Mouse (Mus musculus): ENCODE results near the gene Tpi1. TPM values are rescaled to one million over a fixed set of nuclear protein-coding genes. Genes with fewer than 3 reads are reported as not detected.
A peak's percentile ranks its signal among the peaks of the same experiment; 100 is the strongest.

The Tpi1 gene
- polyA plus RNA-seq (2016; fragmentation: Nextera tagmentation; extraction: Ambion mirVana): 630 and 674 TPM in 2 replicates

DNA sequence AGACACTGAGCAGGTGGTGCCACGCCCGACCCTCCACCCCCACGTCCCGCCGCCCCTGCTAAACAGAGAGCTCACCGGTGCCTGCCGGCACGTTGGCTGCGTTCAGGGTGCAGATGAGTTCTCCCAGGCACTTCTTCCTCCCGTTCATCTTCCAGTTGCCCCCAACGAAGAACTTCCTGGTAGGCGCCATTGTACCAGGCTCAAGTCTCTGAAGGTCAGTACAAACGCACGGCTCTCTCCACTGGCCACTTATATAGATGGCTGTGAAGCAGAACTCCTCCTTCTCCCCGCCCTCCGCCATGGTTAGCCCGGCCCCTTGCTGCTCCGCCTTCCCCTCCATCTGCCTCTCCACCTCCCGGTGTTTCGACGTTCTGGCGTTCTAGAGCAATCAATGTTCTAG, at the start of gene Tpi1:
TSS of gene Tpi1 (minus strand) at position 364 of the 400 bp plus-strand sequence.
- Histone ChIP-seq H3K36me3 (peaks cover 72% of the 10 kb centered on the region), H3K27ac (peak within 1 kb of the TSS; percentile 91), H3K4me2 (peak within 1 kb of the TSS; percentile 94), H3K4me3 (peak within 1 kb of the TSS; percentile 85), H3K9me3 (replicated peaks) (no peaks in the 10 kb centered on the region), H3K9ac (peak within 1 kb of the TSS; percentile 90), H3K4me1 (peaks cover 58% of the 10 kb centered on the region), H3K27me3 (replicated peaks) (no peaks in the 10 kb centered on the region)
- WGBS (ENCODE audit: insufficient replicate concordance): under 1% methylated on average over 22 of the region's 22 CpGs
- peak; percentile 84 for ATAC-seq

DNA sequence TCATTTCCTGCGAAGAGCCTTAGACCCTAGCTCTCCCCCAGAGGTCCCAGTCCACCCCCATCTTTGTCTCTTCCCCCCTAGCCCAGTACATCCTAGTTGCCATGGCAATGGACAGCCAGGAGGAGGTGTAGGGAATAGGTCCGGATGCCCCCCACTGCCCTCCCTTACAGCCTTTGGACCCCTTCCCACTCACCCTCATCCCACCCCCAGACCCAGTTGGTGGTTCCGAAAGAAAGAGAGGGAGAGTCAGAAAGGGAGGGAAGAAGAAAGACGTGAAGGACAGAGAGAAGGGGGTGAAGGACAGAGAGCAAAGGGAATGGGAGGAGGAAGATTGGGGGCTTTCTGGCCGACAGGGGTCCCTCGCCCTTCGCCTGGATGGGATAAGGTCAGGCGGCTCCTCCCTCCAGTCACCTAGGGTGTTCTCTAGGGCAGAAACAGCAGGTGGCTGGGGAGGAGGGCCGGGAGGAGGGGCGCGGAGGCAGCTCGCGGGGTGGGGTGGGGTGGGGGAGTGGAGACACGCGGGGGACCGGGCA, 49.1 kb upstream of the Tpi1 start:
- no peaks in the 10 kb centered on the region for H3K36me3 ChIP-seq
- H3K27me3 ChIP-seq (replicated peaks): peaks cover 91% of the 10 kb centered on the region
- ATAC-seq: peak; percentile 12; the same call in 1 of the 2 replicates
- WGBS (ENCODE audit: insufficient replicate concordance): 4% methylated on average over 10 of the region's 16 CpGs
- H3K27ac ChIP-seq: no peak overlapping the region
- no peaks in the 10 kb centered on the region for H3K9me3 ChIP-seq (replicated peaks)
- H3K4me3 ChIP-seq: peak overlapping the region; percentile 48
- H3K4me1 ChIP-seq: peaks cover 17% of the 10 kb centered on the region
- H3K4me2 ChIP-seq: peak overlapping the region; percentile 72
- no peak overlapping the region; the same call in 1 of the 2 replicates for H3K9ac ChIP-seq

DNA sequence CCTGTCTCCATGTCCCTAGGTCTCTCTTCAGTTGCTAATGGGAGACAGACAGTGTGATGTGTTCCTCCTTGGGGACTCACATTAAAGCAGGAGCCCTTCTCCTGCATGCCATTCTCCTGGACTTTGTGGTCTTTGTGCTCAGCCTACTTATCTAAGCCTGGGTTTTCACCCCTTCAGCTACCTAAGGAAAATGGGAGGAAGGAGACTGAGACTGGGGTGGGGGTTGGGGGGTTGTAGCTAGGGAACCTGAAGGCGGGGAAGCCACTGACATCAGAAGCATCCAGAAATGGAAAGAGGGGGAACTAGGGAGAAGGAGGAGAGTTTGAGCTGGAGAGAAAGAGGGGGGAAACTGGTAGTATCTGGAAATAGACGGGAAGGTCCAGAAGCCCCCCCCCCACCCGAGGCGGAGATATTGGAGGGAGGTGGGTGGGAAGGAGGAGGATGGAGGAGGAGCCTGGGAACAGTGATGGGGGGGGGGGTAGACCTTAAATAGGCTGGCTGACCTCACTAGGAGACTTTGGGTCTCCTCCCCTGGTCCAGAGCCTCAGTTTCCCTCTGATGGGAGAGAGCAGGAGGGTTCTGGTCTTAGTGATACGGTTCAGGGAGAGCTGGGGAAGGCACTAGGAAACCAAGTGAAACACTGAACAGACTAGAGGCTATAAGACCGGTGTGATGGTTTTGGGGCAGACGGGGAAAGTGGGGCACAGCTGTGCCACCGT, 48.5 kb upstream of the Tpi1 start:
- Histone ChIP-seq H3K27ac (no peak overlapping the region), H3K4me3 (no peak overlapping the region), H3K9me3 (replicated peaks) (no peaks in the 10 kb centered on the region), H3K27me3 (replicated peaks) (peaks cover 97% of the 10 kb centered on the region), H3K9ac (no peak overlapping the region), H3K36me3 (no peaks in the 10 kb centered on the region), H3K4me1 (peaks cover 17% of the 10 kb centered on the region), H3K4me2 (peak overlapping the region; percentile 72; the same call in 1 of the 2 replicates)
- no peak for ATAC-seq
- 17% methylated on average over 8 of the region's 8 CpGs for WGBS (ENCODE audit: insufficient replicate concordance)

DNA sequence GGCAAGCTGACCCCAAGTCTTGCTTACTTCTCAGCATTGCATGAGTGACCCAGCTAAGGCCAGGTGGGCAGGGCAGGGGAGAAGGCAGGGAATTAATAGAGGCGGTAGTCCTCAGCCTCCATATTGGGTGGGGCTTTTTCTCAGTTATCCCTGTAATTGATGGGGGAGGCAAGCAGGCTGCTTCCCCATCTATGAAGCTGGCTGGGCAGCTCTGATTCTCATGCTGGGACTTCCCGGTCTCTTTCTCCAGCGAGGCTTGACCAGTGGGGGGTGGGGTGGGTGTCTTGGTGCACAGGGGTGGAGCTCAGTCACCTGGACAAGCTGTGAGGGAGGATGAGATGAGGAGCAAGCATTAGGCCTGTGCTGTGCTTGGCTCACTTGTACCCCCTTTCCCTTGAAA, 47.7 kb upstream of the Tpi1 start:
- H3K27me3 ChIP-seq (replicated peaks): peaks cover 100% of the 10 kb centered on the region

DNA sequence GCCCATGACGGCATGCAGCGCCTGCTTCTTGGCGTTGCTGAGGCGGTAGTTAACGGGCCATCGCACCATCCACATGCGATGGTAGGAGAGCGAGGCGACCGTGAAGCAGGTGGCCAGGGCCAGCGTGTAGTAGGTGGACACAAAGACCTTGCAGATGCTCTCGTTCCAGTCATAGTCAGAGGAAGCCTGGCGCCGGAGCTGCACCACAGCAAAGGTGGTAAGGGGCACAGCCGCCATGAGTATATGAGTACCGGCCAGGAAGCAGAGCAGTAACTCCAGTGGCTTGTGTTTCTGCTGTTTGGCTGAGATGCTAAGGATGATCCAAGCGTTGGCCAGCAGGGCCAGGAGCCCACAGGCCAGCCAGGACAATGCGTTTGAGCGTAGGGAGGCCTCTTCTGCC, 47.2 kb upstream of the Tpi1 start:
- WGBS (ENCODE audit: insufficient replicate concordance): 67% methylated on average over 19 of the region's 19 CpGs
- Histone ChIP-seq H3K27ac (no peak overlapping the region), H3K9ac (no peak overlapping the region), H3K4me3 (no peak overlapping the region), H3K27me3 (replicated peaks) (peaks cover 100% of the 10 kb centered on the region), H3K4me1 (peaks cover 29% of the 10 kb centered on the region), H3K4me2 (no peak overlapping the region), H3K36me3 (no peaks in the 10 kb centered on the region), H3K9me3 (replicated peaks) (no peaks in the 10 kb centered on the region)
- no peak for ATAC-seq

More for the DNA sequence above, 47.7 kb upstream of the Tpi1 start:
- Histone ChIP-seq H3K9me3 (replicated peaks) (no peaks in the 10 kb centered on the region), H3K4me2 (no peak overlapping the region), H3K27ac (no peak overlapping the region), H3K4me3 (no peak overlapping the region), H3K36me3 (no peaks in the 10 kb centered on the region), H3K9ac (no peak overlapping the region), H3K4me1 (peaks cover 24% of the 10 kb centered on the region)
- no peak for ATAC-seq
- WGBS (ENCODE audit: insufficient replicate concordance): 31% methylated on average over 3 of the region's 3 CpGs

DNA sequence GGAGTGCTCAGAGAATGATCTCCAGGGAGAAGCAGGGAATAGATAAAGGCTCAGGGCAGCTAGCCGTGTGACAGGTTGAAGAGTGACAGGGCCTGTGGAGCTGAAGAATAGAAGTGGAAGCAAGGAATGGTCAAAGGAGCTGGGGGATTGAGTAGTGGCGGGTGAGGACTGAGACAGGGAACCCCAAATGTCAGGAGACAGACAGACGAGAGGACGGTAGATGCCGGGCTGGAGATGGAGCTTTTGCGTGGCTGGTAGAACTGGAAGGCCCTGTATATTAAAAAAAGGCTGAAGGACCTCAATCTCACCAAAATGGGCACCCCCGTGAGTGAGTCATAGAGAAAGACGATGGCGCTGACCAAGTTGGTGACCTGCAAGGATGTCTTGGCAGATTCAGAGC, 46.4 kb upstream of the Tpi1 start:
- H3K4me1 ChIP-seq: peaks cover 30% of the 10 kb centered on the region
- H3K27me3 ChIP-seq (replicated peaks): peaks cover 100% of the 10 kb centered on the region
- no peak overlapping the region for H3K27ac ChIP-seq

DNA sequence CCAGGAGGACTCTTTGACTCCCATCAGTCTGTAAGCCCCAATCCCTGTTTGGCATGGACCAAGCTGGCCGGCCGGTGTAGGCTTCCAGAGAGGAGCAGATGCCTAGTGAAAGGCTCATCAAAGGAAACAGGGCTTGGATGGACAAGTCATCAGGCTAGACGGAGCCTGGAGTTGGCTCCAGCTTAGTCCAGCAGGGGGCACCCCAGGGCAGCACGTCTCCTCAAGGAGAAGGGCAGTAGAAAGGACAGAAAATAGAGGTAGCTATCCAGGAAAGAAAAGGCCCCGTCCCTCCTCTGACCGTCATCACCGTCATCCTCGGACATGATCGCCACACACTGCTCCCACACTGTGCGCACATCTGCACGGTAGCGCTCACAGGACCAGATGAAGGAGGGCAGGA, 45.6 kb upstream of the Tpi1 start:
- Histone ChIP-seq H3K9ac (no peak overlapping the region), H3K27me3 (replicated peaks) (peaks cover 100% of the 10 kb centered on the region), H3K36me3 (no peaks in the 10 kb centered on the region), H3K27ac (no peak overlapping the region), H3K4me3 (no peak overlapping the region), H3K4me1 (peaks cover 30% of the 10 kb centered on the region), H3K9me3 (replicated peaks) (no peaks in the 10 kb centered on the region), H3K4me2 (no peak overlapping the region)
- 4% methylated on average over 12 of the region's 12 CpGs for WGBS (ENCODE audit: insufficient replicate concordance)
- ATAC-seq: peak; percentile 19; the same call in 1 of the 2 replicates

More for the DNA sequence above, 46.4 kb upstream of the Tpi1 start:
- Histone ChIP-seq H3K4me2 (no peak overlapping the region), H3K9ac (no peak overlapping the region), H3K4me3 (no peak overlapping the region), H3K9me3 (replicated peaks) (no peaks in the 10 kb centered on the region), H3K36me3 (no peaks in the 10 kb centered on the region)
- 76% methylated on average over 9 of the region's 9 CpGs for WGBS (ENCODE audit: insufficient replicate concordance)
- ATAC-seq: no peak

DNA sequence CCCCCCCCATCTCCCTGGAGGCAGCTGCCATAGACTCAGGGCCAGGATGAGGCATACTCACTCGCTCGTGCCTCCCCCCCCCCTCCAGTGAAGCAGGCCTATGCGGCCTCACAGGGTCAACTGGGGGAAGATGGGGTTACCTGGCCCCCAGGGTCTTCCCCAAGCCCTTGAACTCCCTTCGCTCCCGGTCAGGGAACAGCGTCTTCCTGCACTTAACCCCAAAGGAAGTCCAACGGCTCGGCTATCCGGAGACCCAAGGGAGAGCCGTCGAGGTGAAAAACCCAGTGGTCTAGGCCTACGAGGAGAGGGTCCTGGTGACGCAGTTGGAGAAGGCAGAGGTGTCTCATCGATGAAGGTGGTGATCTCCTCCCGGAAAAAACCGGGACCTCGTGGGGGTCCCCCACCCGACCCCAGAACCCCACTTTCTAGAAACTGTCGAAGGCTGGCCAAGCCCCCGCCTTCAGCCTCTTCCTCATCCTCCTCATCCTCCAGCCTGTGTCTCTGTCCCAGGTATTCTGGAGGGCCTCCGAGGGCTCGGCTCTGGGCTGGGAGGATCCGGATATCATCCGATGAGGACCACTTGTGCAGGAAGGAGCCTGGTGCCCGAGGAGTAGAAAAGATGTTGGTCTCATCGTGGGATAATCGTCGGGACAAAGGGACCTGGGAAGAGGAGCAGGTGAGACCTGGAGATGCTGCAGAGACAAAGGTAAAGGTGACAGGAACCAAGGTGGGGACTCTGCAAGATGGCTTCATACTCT, 44.6 kb upstream of the Tpi1 start:
- peaks cover 27% of the 10 kb centered on the region for H3K4me1 ChIP-seq
- H3K9ac ChIP-seq: no peak overlapping the region
- 49% methylated on average over 27 of the region's 28 CpGs for WGBS (ENCODE audit: insufficient replicate concordance)
- no peak overlapping the region for H3K27ac ChIP-seq
- H3K4me2 ChIP-seq: no peak overlapping the region
- H3K36me3 ChIP-seq: no peaks in the 10 kb centered on the region
- ATAC-seq: no peak
- H3K9me3 ChIP-seq (replicated peaks): no peaks in the 10 kb centered on the region
- peaks cover 97% of the 10 kb centered on the region for H3K27me3 ChIP-seq (replicated peaks)
- no peak overlapping the region for H3K4me3 ChIP-seq

DNA sequence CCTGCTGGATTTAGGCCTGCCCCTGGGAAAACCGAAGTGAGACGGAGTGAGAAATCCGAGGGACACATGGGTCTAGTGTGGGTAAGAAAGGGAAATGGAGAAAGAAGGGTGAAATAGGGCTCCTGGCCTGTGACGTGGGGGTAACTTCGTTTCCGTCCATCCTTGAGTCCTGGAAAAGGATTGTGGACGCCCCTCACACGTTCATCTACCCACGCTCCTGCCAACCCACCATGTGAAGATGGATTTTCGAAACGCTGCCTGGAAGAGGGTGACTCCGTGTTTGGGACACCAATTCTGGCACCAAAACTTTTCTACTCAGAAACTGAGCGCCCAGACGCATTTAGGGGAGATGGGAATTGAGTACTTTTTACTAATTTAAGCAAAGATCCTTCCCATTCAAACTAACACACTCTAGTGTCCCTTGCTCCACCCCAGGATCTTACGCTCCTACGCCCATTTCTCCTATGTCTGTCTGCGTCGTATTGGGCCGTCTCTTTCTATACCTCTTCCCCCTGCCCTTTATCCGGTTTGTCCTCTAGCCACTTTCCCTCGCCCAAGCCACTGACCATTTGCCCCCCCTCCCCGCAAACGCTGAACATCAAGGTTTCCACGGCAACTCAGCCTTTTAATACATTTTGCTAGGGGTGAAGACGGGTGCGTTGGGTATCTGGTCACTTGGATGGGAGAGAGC, 43.9 kb upstream of the Tpi1 start:
- Histone ChIP-seq H3K4me2 (peak overlapping the region; percentile 76), H3K9ac (peak overlapping the region; percentile 65), H3K9me3 (replicated peaks) (no peaks in the 10 kb centered on the region), H3K27ac (no peak overlapping the region), H3K4me1 (peaks cover 20% of the 10 kb centered on the region), H3K36me3 (no peaks in the 10 kb centered on the region), H3K4me3 (peak overlapping the region; percentile 54), H3K27me3 (replicated peaks) (peaks cover 93% of the 10 kb centered on the region)
- 22% methylated on average over 26 of the region's 26 CpGs for WGBS (ENCODE audit: insufficient replicate concordance)
- ATAC-seq: no peak

DNA sequence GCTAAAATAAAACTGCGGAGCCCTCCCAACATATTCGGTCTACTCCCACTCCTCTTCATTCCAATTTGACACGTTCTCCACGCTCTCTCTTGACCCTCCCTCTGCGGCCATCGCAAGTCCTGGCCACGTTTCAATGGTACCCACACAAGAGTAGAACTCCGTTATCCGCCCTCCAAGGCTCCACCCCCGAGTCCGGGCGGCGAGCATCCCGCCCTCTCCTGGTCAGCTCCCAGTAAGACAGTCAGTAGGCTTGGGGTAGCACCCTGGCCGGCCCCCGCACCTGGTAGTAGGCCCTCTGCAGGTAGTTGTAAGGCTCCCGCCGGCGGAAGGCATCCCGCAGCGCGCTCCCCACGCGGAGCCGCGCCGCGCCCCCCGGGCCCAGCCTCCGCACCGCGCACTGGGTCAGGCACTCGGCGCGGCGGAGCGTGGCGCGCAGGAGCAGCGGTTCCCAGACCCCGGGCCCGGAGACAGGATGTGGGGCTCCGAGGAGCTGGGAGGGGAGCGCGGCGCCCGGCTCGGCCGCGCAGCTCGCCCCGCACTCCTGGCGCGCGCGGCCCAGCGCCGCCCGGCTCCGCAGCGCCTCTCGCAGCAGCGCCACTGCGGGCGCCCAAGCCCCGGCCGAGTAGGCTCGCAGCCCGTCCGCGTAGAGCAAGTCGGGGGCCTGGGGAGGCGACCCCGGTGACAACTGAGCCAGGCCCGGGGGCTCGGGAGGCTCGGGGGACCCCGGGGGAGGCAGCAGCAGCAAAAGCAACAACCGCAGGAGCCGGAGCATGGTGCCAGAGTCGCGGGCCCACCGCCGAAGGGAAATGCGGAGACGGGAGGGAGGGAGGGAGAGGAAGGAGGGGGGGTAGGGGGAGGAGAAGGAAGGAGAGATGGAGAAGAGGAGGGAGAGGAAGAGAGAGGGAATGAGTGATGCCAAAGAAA, 43.1 kb upstream of the Tpi1 start, which contains the start of gene P3h3:
TSS of gene P3h3 (minus strand) at position 837 of the 924 bp plus-strand sequence.
- H3K4me2 ChIP-seq: peak within 1 kb of the TSS; percentile 76
- peaks cover 88% of the 10 kb centered on the region for H3K27me3 ChIP-seq (replicated peaks)
- WGBS (ENCODE audit: insufficient replicate concordance): under 1% methylated on average over 66 of the region's 86 CpGs
- H3K27ac ChIP-seq: peak within 1 kb of the TSS; percentile 57
- peak within 1 kb of the TSS; percentile 54 for H3K4me3 ChIP-seq
- no peaks in the 10 kb centered on the region for H3K36me3 ChIP-seq
- H3K9ac ChIP-seq: peak within 1 kb of the TSS; percentile 65
- H3K9me3 ChIP-seq (replicated peaks): no peaks in the 10 kb centered on the region
- ATAC-seq: peak; percentile 40; the same call in 1 of the 2 replicates
- peaks cover 13% of the 10 kb centered on the region for H3K4me1 ChIP-seq

DNA sequence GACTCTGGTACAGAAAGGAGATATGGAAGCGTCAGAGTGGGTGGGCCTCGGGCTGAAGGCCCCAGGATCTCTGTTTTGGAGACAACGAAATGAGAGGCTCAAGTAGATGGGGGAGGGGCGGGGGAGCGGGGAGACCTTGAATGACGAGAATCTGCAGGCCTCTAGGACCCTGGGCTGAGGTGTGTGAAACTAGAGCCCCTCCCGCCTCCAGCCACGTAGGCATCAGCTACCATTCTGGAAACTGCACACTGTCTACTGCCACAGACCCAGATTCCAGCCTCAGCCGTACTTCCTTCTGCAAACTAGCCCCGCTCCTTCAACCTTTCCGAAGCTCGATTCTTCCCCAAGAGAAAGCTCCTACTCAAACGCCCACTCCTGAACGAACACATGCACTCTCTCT, 42.2 kb upstream of the Tpi1 start:
- Histone ChIP-seq H3K27me3 (replicated peaks) (peaks cover 82% of the 10 kb centered on the region), H3K4me2 (peak overlapping the region; percentile 76), H3K9ac (no peak overlapping the region), H3K36me3 (no peaks in the 10 kb centered on the region), H3K4me3 (peak overlapping the region; percentile 54), H3K4me1 (peaks cover 13% of the 10 kb centered on the region), H3K9me3 (replicated peaks) (no peaks in the 10 kb centered on the region), H3K27ac (no peak overlapping the region)
- ATAC-seq: no peak
- WGBS (ENCODE audit: insufficient replicate concordance): 18% methylated on average over 14 of the region's 14 CpGs

Data from liver, embryonic 12.5 days (tissue).